Mouse (Mus musculus) forebrain, postnatal 0 days (tissue): ENCODE data around the gene Mrtfa. TPM values are rescaled to one million over a fixed set of nuclear protein-coding genes. Genes with fewer than 3 reads are reported as not detected.
A peak's percentile ranks its signal among the peaks of the same experiment; 100 is the strongest.

ENCODE experiments used
- ATAC-seq: fragments of 200-750 bp; cut with Nextera tagmentation; 2 replicates; pipeline ENCODE4 v1.8.0; 2017; ENCODE audit warnings: mild to moderate bottlenecking, moderate library complexity
- DNase-seq: peaks from one replicate; pipeline ENCODE4 v3.0.0-alpha.2; 2015
- H3K27ac ChIP-seq: fragments of 300-500 bp; sonication (generic); 2 replicates; pipeline ENCODE4 v1.5.1; 2014; ENCODE audit warnings: low read depth, mild to moderate bottlenecking, antibody characterized with exemption, low read length, moderate library complexity, mixed read lengths
- H3K27me3 ChIP-seq: fragments of 300-500 bp; sonication (generic); 2 replicates; pipeline ENCODE4 v1.6.1; 2014; ENCODE audit warnings: mild to moderate bottlenecking, low read length, mixed read lengths; ENCODE audit not compliant: insufficient read depth
- H3K36me3 ChIP-seq: fragments of 300-500 bp; sonication (generic); 2 replicates; pipeline ENCODE4 v1.6.1; 2014; ENCODE audit warnings: mild to moderate bottlenecking, moderate library complexity; ENCODE audit not compliant: insufficient read depth
- H3K4me1 ChIP-seq: fragments of 300-500 bp; sonication (generic); 2 replicates; pipeline ENCODE4 v1.6.1; 2014; ENCODE audit warnings: antibody characterized with exemption; ENCODE audit not compliant: insufficient read depth
- H3K4me2 ChIP-seq: fragments of 300-500 bp; sonication (generic); 2 replicates; pipeline ENCODE4 v1.6.1; 2014; ENCODE audit warnings: low read depth, mild to moderate bottlenecking, moderate library complexity
- H3K4me3 ChIP-seq: fragments of 300-500 bp; sonication (generic); 2 replicates; pipeline ENCODE4 v1.5.1; 2014; ENCODE audit warnings: low read depth, low read length, mixed read lengths
- H3K9ac ChIP-seq: fragments of 300-500 bp; sonication (generic); 2 replicates; pipeline ENCODE4 v1.6.1; 2014; ENCODE audit warnings: mild to moderate bottlenecking
- H3K9me3 ChIP-seq: fragments of 300-500 bp; sonication (generic); 2 replicates; pipeline ENCODE4 v1.6.1; 2016; ENCODE audit warnings: low read length
- CTCF ChIP-seq: sonication (generic); IDR thresholded peaks from 2 replicates; pipeline ENCODE4 v1.5.1; 2016; ENCODE audit warnings: antibody characterized with exemption, control low read depth, low read depth
- whole genome bisulfite sequencing: fragments of 180-500 bp; shearing (Covaris S2); extraction: QIAGEN DNeasy Blood & Tissue Kit; methylation state at CpG from one replicate; pipeline ENCODE4 v1.1.7; 2014; 5-methylcytosine and 5-hydroxymethylcytosine counted together
- polyA plus RNA-seq: library from polyadenylated mRNA; unstranded; fragments of >200 nt; fragmentation: Nextera tagmentation; extraction: Ambion mirVana; gene quantifications from 2 replicates; pipeline ENCODE4 v1.2.1, GENCODE M21; 2015
- total RNA-seq: library from RNA; depleted of rRNA; stranded (reverse); fragments of >200 nt; gene quantifications from 2 replicates; pipeline ENCODE4 v1.2.3, GENCODE M21; 2014; rRNA removed

Gene Mrtfa
- total and polyA plus RNA-seq, 2 experiments from 2014 or later = 19.6 to 26.0 TPM

GRCm38 (mm10) chr15:80983264-80983663 is 207.3 kb downstream of the Mrtfa start:
- TF ChIP-seq CTCF = no peak
- Histone ChIP-seq H3K27me3 (no peaks in the 10 kb centered on the region), H3K27ac (no peak overlapping the region), H3K4me3 (no peak overlapping the region), H3K9me3 (no peaks in the 10 kb centered on the region), H3K36me3 (no peaks in the 10 kb centered on the region), H3K4me1 (no peaks in the 10 kb centered on the region), H3K9ac (no peak overlapping the region), H3K4me2 (no peak overlapping the region)
- ATAC-seq = no peak
- no peak for DNase-seq
- 86% methylated on average over 2 of the region's 2 CpGs for WGBS

GRCm38 (mm10) chr15:80981176-80981575 is 209.4 kb downstream of the Mrtfa start:
- DNase-seq (no peak), ATAC-seq (no peak)
- WGBS = 93% methylated on average over 4 of the region's 4 CpGs
- Histone ChIP-seq H3K9me3 (no peaks in the 10 kb centered on the region), H3K36me3 (no peaks in the 10 kb centered on the region), H3K4me2 (no peak overlapping the region), H3K4me3 (no peak overlapping the region), H3K27ac (no peak overlapping the region), H3K4me1 (no peaks in the 10 kb centered on the region), H3K27me3 (no peaks in the 10 kb centered on the region), H3K9ac (no peak overlapping the region)
- TF ChIP-seq CTCF = no peak

GRCm38 (mm10) chr15:80979611-80980010 is 210.9 kb downstream of the Mrtfa start:
- H3K9me3 ChIP-seq = no peaks in the 10 kb centered on the region
- H3K4me2 ChIP-seq = no peak overlapping the region
- TF ChIP-seq CTCF = no peak
- no peaks in the 10 kb centered on the region for H3K4me1 ChIP-seq
- DNase-seq (peak; percentile 6), ATAC-seq (no peak)
- H3K36me3 ChIP-seq = no peaks in the 10 kb centered on the region
- H3K4me3 ChIP-seq = no peak overlapping the region
- H3K9ac ChIP-seq = no peak overlapping the region
- H3K27ac ChIP-seq = no peak overlapping the region
- no peaks in the 10 kb centered on the region for H3K27me3 ChIP-seq
- 66% methylated on average over 4 of the region's 4 CpGs for WGBS

GRCm38 (mm10) chr15:80977620-80978334 is 212.8 kb downstream of the Mrtfa start, which contains the start of gene Sgsm3:
TSS of gene Sgsm3 (plus strand) at chr15:80977765.
- ATAC-seq = peak; percentile 98
- TF ChIP-seq CTCF = no peak
- Histone ChIP-seq H3K36me3 (no peaks in the 10 kb centered on the region), H3K4me2 (peak within 1 kb of the TSS; percentile 71), H3K4me1 (no peaks in the 10 kb centered on the region), H3K4me3 (peak within 1 kb of the TSS; percentile 84), H3K9ac (peak within 1 kb of the TSS; percentile 71), H3K27ac (peak within 1 kb of the TSS; percentile 66), H3K27me3 (no peaks in the 10 kb centered on the region), H3K9me3 (no peaks in the 10 kb centered on the region)
- WGBS = under 1% methylated on average over 66 of the region's 67 CpGs
- DNase-seq = peak; percentile 93

- H3K4me2 ChIP-seq = no peak overlapping the region
Observed at GRCm38 (mm10) chr15:80975666-80976065, 214.9 kb downstream of the Mrtfa start.

GRCm38 (mm10) chr15:80974311-80974710 is 216.2 kb downstream of the Mrtfa start:
- no peak for ATAC-seq
- H3K4me1 ChIP-seq = no peaks in the 10 kb centered on the region

More at GRCm38 (mm10) chr15:80975666-80976065, 214.9 kb downstream of the Mrtfa start:
- Histone ChIP-seq H3K9ac (no peak overlapping the region), H3K4me1 (no peaks in the 10 kb centered on the region), H3K27me3 (no peaks in the 10 kb centered on the region), H3K4me3 (no peak overlapping the region), H3K36me3 (no peaks in the 10 kb centered on the region), H3K9me3 (no peaks in the 10 kb centered on the region), H3K27ac (no peak overlapping the region)
- ATAC-seq = no peak
- TF ChIP-seq CTCF = no peak
- WGBS = 93% methylated on average over 3 of the region's 3 CpGs
- DNase-seq = no peak

GRCm38 (mm10) chr15:80969371-80969770 is 221.2 kb downstream of the Mrtfa start:
- Histone ChIP-seq H3K27me3 (no peaks in the 10 kb centered on the region), H3K27ac (no peak overlapping the region), H3K4me1 (no peaks in the 10 kb centered on the region), H3K4me2 (no peak overlapping the region), H3K9ac (no peak overlapping the region), H3K36me3 (peaks cover 50% of the 10 kb centered on the region), H3K4me3 (no peak overlapping the region), H3K9me3 (no peaks in the 10 kb centered on the region)
- ATAC-seq (no peak), DNase-seq (no peak)
- TF ChIP-seq CTCF = no peak
- WGBS = 84% methylated on average over 1 of the region's 1 CpGs

More at GRCm38 (mm10) chr15:80974311-80974710, 216.2 kb downstream of the Mrtfa start:
- H3K4me3 ChIP-seq = no peak overlapping the region
- 41% methylated on average over 5 of the region's 5 CpGs for WGBS
- H3K9me3 ChIP-seq = no peaks in the 10 kb centered on the region
- H3K4me2 ChIP-seq = no peak overlapping the region
- DNase-seq = no peak
- no peak for TF ChIP-seq CTCF
- H3K9ac ChIP-seq = no peak overlapping the region
- no peak overlapping the region for H3K27ac ChIP-seq
- no peaks in the 10 kb centered on the region for H3K27me3 ChIP-seq
- H3K36me3 ChIP-seq = peaks cover 7% of the 10 kb centered on the region; the same call in 1 of the 2 replicates

Other genes starting within 250 kb of the Mrtfa start
- gene Adsl, start 242.3 kb downstream of the Mrtfa start, total RNA-seq = 80.3 and 82.2 TPM in 2 replicates
- 51.4 and 77.1 TPM in 2 replicates for gene Adsl, start 242.3 kb downstream of the Mrtfa start, polyA plus RNA-seq
- 68.7 and 78.9 TPM in 2 replicates for gene Sgsm3, start 213.0 kb downstream of the Mrtfa start, total RNA-seq
- 55.0 and 67.2 TPM in 2 replicates for gene Sgsm3, start 213.0 kb downstream of the Mrtfa start, polyA plus RNA-seq
- 4.5 and 4.8 TPM in 2 replicates for gene Mchr1, start 44.7 kb upstream of the Mrtfa start, total RNA-seq
- 3.2 and 4.7 TPM in 2 replicates for gene Mchr1, start 44.7 kb upstream of the Mrtfa start, polyA plus RNA-seq
- gene Slc25a17, start 170.1 kb upstream of the Mrtfa start, total RNA-seq = 78.8 and 80.7 TPM in 2 replicates
- 121 and 123 TPM in 2 replicates for gene Slc25a17, start 170.1 kb upstream of the Mrtfa start, polyA plus RNA-seq
- gene St13, start 209.3 kb upstream of the Mrtfa start, total RNA-seq = 140 and 143 TPM in 2 replicates
- 206 and 223 TPM in 2 replicates for gene St13, start 209.3 kb upstream of the Mrtfa start, polyA plus RNA-seq
- gene Xpnpep3, start 209.4 kb upstream of the Mrtfa start, total RNA-seq = 6.5 and 8.5 TPM in 2 replicates
- gene Xpnpep3, start 209.4 kb upstream of the Mrtfa start, polyA plus RNA-seq = 4.3 and 7.4 TPM in 2 replicates
- gene Dnajb7, start 217.5 kb upstream of the Mrtfa start, total RNA-seq = not detected in 2 replicates
- gene Dnajb7, start 217.5 kb upstream of the Mrtfa start, polyA plus RNA-seq = 0.18 TPM in 1 of 2 replicates, not detected in the other